Mouse (Mus musculus) ZHBTc4 (cell line): ENCODE data around the gene Rab3a.
A peak's percentile ranks its signal among the peaks of the same experiment; 100 is the strongest.

ENCODE experiments used
- DNase-seq: peaks from one replicate; pipeline ENCODE4 v3.0.0-alpha.2; 2011; ENCODE audit warnings: low read depth, low spot score

Rab3a gene

DNA sequence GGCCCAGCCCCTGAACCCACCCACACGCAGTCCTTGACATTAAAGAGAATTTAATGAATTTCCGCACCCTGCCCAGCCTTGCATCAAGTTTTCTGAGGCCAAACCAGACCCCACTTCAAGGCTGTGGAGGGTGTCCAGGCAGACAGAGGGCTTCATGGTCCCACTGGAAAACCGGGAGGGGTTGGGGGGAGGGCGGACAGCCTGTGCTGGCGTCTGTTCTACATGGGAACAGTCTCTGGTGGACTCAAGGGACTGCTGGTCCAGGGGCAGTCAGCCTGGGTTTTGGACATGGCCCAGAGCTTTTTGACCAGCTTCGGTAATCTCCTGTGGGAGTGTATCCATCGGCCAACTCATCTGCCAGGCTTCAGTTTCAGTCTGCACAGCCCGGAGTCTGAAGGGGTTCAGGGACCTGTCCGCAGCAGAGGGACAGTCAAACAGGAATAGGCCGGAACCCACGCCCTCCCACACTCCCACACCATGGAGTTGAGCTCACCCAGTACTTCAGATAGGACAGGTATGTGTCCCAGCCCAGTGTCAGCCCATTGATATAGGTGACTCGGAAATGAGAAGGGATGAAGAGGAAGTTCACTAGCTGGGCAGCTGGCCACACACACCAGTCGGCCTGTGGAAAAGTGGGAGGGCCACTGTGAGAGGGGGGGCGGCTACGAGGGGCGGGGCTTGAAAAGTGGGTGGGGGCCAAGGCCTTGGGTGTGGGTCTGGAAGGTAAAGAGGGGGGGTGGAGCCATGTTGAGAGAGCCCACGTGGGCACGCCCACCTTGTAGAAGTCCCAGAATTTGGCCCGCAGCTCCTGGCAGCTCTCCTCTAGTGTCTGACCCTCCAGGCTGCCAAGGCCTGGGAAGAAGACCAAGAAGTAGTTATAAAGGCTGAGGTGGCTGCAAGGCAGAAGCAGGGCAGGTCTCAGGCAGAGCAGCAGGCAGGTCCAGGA, 4.4 kb downstream of the Rab3a start:
- DNase-seq = peak; percentile 89

DNA sequence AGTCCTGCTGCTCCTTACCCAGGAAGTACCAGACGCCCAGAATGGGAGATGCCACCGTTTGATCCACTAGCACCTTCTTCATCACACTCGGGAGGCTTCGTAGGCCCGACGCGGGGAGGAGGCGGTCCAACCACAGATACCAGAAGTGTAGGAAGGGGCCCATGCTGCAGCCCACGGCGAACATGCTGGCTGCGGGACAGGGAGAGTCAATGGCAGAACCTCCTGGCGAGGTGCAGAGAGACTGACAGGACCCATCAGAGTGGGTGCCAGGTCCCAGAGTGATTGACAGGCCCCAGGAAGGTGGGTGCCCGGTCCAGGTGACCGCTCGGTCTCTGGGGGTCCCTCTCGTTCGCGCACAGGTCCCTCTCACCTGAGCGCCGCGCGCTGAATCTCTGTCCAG, 5.9 kb downstream of the Rab3a start:
- no peak for DNase-seq

DNA sequence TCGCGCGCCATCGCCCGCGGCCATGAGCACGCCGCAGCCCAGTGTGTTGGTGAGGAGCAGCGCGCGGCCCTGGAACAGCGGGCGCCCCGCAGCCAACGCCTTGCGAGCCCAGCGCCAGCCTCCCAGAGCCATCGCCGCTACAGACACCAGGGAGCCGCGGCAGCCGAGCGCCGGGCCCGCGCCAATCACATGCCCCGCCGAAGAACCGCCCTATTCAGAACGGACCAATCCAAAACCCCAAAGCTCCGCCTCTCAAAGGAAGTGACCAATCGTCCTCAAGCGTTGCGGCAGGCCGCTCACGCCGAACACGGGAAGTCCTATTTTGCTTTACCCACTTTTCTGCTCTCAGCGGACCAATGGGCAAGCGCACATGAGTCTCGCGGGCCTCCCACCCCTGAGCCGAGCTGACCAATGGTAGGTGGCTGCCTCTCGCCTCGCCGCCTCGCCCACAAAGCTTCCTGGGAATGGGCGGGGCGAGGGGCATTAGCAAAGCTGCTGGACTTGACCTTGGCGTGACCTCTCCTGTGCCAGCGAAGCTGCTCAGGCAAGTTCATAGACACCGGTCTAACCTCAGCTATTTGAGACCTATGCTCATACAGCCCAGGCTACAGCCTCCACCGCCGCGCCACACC, 6.4 kb downstream of the Rab3a start, which contains the start of gene Mpv17l2:
Gene Mpv17l2, minus strand, starts transcription at position 172 of the 632 bp plus-strand sequence.
- peak; percentile 100 for DNase-seq

DNA sequence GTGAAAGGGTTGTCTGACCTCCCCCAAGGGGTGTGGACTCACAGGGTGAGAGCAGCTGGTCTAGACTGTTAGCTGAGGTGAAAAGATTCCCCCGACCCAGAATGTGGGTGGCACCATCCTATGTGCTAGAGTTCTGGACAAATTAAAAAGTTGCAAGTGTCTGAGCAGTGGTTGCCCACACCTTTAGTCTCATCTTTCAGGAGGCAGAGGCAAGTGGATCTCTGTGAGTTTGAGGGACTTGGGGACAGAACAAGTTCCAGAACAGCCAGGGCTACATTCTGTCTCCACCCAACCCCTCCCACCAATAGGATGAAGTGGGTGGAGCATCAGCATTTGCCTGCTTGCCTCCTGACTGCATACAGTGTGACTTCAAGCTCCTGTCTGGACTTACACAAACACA, 7.6 kb downstream of the Rab3a start:
- DNase-seq = peak; percentile 70

DNA sequence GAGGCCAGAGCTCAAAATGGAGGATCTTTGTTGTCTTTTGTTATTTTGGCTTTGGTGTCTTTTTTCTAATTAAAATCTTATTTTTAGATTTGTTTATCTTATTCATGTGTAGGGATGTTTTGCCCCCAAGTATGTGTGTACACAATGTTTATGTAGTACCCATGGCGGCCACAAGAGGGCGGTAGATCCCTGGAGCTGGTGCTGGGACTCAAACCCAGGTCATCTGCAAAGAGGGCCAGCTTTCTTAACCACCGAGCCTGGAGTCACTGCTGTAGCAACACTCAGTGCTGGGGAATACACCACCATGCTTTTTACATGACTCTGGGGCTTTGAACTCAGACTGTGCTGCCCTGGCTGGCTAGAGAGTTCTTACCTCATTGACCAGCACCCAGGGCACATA, 8.9 kb downstream of the Rab3a start:
- DNase-seq = peak; percentile 79

DNA sequence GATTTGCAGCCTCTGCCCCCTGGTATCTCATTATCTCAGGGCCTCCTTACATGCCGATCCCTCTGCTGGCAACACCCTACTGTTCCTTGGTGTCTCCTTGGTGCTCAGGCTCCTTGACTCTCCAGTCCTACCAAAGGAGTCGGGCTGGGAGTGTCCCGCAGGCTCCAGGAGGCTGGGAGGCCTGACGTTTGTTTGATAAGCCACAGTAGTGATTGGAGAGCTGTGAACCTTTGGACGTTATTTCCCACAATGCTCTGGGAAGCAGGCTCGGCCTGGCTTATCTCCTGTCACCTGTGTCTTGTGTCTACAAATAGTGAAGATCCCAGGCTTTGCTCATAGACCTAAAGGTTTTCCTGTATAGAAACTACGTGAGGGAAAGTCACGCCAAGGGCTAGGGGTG, 9.5 kb downstream of the Rab3a start:
- DNase-seq = no peak

DNA sequence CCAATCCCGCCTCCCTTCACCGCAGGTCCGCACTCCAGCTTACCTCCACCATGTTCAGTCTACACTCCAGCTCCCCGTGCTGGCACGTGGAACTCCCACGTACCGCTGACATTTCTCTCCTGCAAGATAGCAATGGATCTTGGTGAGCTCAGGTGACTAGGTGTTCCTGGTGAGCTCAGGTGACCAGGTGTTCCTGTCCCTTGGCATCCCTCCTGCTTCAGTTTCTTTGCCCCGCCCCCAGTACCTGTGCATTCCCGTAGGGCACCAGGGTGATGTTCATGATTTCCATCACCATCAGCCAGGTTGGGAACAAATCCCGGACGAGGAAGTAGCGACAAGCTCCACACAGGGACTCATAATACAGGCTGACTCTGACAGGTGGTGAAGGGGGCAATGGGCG, 10.2 kb downstream of the Rab3a start:
- DNase-seq = no peak

DNA sequence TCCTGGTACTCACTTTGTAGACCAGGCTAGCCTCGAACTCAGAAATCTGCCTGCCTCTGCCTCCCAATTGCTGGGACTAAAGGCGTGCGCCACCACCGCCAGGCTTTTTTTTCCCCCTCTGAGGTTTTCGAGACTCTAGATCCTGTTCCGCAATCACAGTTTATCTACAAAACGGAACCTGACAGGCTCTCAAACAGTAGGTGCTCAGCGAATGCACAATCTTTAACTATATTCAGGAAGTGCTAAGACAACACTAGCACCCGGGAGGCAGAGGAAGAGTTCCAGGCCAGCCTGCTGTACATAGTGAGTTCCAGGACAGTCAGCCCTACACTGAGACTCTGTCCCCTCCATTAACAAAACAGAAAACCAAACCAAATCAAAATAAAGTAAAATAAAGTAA, 10.8 kb downstream of the Rab3a start:
- DNase-seq = no peak

DNA sequence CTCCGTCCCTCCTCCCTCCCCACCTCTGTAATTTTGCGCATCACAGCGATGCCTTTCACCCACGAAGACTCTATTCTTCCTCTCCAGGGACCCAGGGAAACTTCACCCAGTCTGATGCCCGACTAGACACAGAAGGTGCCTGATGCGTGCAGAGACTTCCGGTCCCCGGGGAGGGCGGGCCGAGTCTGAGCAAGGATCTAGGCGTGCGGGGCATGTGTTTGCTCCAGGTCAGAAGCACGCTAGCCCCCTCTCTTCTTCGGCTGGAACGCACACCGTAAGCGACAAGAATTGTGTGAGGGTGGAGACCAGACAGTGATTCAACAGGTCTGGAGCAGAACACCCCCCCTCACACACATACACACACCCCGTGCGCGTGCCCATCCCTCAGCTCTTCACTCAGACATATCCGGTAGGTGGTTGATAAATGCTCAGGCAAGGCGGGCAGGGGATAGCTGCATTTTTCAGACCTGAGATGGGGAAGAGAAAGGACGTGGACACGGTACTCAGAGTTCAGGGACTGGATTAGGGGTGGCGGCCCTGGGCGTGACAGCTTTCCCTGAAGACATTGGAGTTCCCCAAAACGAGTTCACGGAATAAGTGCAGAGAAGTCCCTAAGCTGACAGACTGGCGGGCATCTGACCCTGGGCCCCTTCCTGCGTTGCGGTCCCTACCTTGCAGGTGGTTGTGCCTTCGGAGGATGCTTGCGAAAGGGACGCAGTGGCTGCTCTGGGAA, 11.5 kb downstream of the Rab3a start:
- peak; percentile 53 for DNase-seq

DNA sequence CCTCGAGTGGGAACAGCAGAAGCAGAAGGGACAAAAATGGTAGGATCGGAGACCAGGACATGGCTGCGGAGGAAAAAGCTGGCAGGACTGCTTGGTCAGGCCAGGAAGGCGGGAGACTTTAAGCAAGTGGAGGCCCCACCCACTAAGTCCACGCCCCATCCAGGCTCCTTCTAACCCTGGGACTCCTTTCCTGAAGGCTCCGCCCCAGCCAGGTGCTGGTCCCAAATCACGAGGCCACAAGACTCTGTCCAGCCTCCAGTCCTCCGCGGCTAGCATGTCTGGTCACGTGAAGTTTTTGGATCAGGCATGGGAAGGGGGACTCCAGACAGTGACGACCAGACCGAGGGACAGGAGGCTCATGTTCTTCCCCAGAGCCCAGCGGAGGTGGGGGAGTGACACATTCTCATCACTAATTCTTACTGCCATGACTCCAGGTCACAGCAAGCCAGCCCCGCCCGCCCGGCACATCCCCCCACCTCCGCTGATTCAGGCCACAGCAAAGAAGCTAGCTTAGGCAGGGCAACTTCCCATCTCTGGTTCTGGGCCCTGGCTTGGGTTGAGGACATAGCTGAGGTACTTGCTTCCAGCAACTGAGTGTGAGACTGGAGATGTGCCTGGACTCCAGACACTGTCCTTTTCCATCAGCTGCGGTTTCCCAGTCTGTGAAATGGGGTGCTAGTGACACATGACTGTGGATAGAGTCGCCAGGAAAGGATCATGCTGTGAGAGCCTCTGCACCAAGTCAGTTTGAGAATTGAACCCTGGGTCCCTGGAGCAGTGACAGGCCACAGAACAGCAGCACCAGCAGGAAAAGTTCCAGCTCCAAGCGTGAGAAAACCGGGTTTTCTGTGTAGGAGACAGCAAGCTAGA, 12.3 kb downstream of the Rab3a start:
- peak; percentile 92 for DNase-seq

DNA sequence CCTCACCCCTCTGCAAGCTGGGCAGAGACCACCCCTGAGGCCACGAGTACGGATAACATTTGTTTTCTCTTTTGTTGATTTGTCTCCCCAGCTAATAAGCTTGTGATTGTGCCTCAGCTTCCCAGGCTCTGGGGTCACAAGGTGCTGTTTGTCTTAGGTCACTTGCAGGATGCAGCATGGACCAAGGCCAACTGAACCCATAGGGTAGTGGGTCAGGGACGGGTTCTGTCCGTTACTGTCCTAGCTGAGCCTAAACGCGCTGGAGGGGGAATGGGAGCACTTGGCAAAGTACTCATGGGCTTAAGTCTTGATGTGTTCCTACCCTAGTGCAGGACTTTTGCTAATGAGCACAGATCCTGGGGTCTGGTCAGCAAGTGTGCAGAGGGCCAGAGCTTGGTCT, 13.0 kb downstream of the Rab3a start:
- DNase-seq = no peak

DNA sequence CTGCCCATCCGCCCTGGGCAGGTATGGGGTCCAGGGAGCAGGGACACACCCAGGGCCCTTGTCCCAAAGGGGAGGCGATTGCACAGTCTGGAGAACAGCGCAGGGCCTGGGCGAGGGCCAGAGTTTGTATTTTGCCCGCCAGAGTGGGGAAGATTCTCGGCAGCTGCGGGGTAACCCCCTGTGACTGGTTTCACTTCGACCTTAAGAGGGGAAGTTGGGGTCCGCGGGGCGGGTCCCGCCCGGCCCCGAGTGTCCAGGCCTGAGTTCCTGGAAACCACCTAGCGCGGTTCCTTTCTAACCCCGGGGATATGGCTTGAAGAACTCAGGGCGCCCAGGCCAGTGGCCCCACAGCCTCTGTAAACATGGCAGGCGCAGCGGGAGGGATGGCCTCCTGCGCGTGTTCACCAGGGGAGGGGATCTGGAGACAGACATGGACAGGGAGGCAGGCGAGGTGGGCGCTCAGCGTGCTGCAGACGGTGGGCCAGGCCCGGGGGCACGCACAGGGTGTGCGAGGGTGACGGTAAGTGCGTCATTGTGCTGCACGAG, 13.8 kb downstream of the Rab3a start:
- no peak for DNase-seq

DNA sequence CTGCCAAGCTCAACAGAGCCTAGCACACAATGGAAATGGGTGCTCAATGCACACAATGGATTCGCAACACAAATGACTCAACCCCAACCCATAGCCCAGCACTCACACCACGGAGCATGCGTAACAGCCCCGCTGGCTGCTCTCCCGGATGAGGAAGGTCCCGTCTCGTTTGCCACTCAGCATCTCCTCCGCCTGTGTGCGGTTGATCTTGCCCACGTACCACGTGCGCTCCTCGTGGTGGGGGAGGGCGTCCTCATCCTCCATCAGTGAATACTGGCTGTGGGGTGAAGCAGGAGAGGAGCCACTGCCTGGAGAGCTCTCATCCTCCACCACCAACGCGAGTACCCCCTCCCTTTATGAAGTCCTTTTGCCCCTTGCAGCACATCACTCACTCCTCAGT, 14.5 kb downstream of the Rab3a start:
- peak; percentile 88 for DNase-seq

DNA sequence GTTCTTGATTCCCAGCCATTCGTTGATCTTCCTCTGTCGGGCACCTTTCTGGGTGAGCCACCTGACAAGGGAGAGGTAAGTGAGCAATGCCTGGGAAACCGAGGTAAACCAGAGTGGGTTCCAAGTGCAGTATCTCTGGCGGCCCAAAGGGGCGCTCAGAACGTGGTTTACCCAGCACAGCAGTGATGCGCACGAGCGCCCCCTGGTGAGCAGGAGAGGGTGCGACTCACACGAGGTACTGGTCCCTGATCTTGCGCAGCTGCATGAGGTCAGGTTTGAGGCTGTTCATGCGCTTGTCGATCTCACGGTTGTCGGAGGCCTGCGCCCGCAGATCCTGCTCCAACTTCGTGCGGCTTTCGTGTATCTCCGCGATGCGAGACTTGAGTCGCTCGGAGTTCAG, 14.9 kb downstream of the Rab3a start:
- peak; percentile 99 for DNase-seq

DNA sequence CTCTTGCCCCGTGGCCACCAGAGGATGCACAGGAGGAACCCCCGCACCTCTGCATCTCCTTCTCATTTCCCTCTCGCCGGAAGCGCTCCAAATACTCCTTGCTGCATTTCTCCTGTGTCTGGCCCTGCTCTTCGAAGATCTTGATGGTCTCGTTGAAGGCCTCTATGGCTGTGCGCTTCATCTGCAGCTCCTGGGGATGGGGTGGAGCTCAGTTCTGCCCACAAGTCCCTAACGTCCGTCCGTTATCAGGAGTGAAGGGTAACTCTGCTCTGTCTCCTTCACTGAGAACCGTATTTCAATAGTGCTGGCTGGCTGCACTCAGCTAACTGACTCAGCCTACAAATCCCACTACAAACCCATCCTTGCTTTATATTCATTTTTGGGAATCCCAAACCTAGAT, 15.4 kb downstream of the Rab3a start:
- no peak for DNase-seq

DNA sequence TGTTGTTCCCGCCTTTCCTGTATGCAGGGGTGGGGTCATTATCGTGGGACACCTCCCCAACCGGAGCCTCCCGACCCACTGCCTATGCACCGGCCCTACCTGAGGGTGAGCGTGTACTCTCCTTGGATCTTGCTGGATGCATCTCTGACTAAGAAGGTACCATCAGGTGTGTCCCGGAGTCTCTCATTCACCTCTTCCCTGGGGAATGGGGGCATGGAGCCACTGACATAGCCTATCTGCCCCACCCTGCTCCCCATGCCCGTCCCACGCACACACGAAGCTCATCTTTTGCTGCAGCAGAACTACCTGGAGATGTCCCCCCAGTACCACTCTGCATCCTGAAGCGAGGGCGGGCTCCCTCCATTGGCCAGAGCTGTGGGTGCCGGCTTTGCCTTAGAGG, 16.3 kb downstream of the Rab3a start:
- DNase-seq = no peak

DNA sequence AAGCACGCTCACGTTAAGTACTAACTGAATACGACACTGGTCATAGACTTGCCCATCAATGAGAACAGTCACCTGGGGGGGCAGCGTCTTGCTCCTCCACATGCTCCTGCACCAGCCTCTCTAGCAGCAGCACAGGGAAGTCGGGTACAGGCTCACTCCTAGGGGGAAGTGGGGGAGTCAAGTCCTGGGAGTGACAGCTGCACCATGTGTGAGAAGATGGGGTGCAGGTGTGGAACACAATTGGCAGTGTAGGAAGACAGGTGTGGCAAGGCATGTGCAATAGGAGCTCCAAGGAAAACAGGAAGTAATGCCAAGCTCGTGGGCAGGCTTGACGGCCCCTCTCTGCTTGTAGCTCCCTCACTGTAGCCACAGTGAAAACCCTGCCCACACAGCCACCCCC, 16.7 kb downstream of the Rab3a start:
- DNase-seq = no peak

DNA sequence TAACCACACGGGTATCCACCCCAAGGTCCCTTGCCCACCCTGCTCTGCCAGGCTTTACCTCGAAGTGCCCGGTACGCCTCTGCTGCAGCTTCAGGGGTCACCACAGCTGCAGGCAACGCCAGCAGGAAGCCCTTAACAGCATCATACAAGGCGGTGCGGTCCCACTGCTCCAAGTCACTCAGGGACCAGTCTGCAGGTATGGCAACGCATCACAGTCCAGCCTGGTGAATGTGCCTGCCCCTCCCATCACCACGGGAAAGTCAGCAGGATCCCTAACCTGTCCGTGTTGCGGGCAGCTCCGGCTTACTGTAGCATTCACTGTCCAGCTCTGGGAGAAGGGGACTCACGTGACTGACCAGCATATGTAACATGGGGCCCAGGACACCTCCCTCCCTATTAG, 17.6 kb downstream of the Rab3a start:
- DNase-seq = no peak

DNA sequence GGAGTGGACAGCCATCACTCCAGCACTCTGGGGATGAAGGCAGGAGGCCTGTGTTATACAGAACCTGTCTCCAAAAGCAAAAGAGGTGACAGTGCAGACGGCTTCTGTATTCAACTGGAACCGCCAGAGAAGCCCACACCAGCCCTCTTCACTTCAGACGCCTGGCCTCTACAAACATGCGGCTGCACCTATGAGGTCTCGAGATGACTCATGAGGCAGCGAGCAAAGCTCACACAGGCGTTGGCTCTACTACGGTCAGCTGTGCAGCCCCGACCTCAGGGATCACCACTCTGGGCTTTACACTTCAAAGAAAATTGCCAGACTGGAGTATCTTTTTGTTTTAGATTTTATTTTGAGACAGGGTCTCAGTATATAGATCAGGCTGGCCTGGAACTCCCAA, 18.4 kb downstream of the Rab3a start:
- DNase-seq = no peak

DNA sequence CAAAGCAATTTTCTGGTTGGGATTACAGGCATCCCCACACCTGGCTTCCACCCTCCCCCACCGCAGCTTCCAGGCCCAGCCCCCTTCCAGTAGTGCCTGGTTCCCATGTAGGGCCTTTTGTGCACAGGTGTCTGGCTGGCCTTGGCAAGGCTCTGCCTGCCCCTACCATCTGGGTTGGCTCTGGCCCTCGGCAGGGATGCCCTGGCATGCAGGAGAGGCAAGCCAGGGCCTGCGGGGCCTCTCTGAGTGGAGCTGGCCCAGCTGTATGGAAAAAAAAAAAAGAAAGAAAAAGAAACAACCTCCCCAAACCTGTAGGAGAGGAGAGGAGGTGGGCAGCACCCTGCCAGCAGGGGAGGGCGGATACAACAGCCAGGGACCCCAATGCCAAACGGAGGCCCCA, 18.9 kb downstream of the Rab3a start:
- no peak for DNase-seq

DNA sequence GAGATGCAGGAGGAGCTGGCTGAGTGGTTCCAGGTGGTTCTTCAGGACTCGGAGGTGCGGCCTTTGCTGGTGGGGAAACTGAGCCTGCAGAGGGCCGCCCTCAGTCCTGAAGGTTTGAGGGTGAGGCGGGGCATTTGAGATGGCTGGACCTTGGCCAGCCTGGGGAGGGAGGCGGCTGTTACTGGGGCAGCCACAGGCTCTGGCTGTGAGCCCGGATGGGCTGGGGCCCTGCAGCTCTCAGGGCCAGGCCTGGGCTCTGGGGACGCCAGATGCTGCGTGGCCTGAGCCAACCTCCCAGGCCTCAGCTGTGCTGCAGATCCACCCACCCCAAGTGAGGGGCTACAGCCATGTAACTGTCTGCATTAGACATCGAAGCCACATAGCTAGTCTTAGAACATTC, 19.4 kb downstream of the Rab3a start:
- DNase-seq = no peak
